Mouse (Mus musculus): ENCODE measurements around the gene Slc44a3. TPM values are rescaled to one million over a fixed set of nuclear protein-coding genes. Genes with fewer than 3 reads are reported as not detected.

The Slc44a3 gene
- polyA plus RNA-seq (2017; shearing (Covaris generic)): not detected

GRCm38 (mm10) chr3:121532176-121532575 is at the start of gene Slc44a3:
TSS of gene Slc44a3 (minus strand) at chr3:121532404.

GRCm38 (mm10) chr3:121425861-121426620 is 106.2 kb downstream of the Slc44a3 start, which contains the start of gene Cnn3:
TSS of gene Cnn3 (plus strand) at chr3:121426497.

Other genes with a start within 250 kb of the Slc44a3 start
- not detected for gene Tmem56, start 249.3 kb downstream of the Slc44a3 start, polyA plus RNA-seq (2017; shearing (Covaris generic))
- 9.9 TPM for gene Alg14, start 240.6 kb downstream of the Slc44a3 start, polyA plus RNA-seq (2017; shearing (Covaris generic))
- 93.8 TPM for gene Cnn3, start 105.9 kb downstream of the Slc44a3 start, polyA plus RNA-seq (2017; shearing (Covaris generic))
- not detected for gene 4930432M17Rik, start 138.4 kb upstream of the Slc44a3 start, polyA plus RNA-seq (2017; shearing (Covaris generic))
- not detected for gene F3, start 191.1 kb upstream of the Slc44a3 start, polyA plus RNA-seq (2017; shearing (Covaris generic))